Mouse (Mus musculus) left cerebral cortex, adult 2 months (tissue): ENCODE data around the gene Celf5. TPM values are rescaled to one million over a fixed set of nuclear protein-coding genes. Genes with fewer than 3 reads are reported as not detected.

Experiments used
- DNase-seq, 2 experiments: peaks; one replicate each; pipeline ENCODE4 v3.0.0; 2021 to 2022; ENCODE audit warnings: low spot score in 2 of 2, mixed read lengths in 1 of 2; ENCODE audit errors: extremely low spot score in 1 of 2
- H3K27ac ChIP-seq: fragments of 200-600 bp; 2 replicates; pipeline ENCODE4 v1.8.1; 2022
- H3K4me3 ChIP-seq: fragments of 200-600 bp; 2 replicates; pipeline ENCODE4 v1.8.1; 2022
- CTCF ChIP-seq: fragments of 200-600 bp; IDR thresholded peaks from 2 replicates; pipeline ENCODE4 v1.8.1; 2022; ENCODE audit warnings: antibody characterized with exemption, mild to moderate bottlenecking, moderate library complexity
- intact Hi-C: fragments of 180-260 bp; cut with DNase I; formaldehyde crosslinking; loops from one replicate; pipeline ENCODE4 v1.15.1; 2025
- long read RNA-seq, 2 experiments: library from polyadenylated mRNA; stranded (forward); transcript quantifications; one replicate each; pipeline ENCODE4 v2.0.0; 2021; ENCODE audit warnings: borderline mapping rate in 2 of 2
- total RNA-seq, 2 experiments: library from RNA; stranded (reverse); gene quantifications; 2 replicates each; pipeline ENCODE4 v1.2.3; 2021

Celf5 gene
- 100 to 1,000 TPM; 284 to 288 TPM for total RNA-seq
- long read RNA-seq, experiment 1, partial matches to known transcripts: 0 of 15 reads
- long read RNA-seq, experiment 1, other reads (novel, unspliced or antisense): 15 of 15 reads
- long read RNA-seq, experiment 2, partial matches to known transcripts: 1 of 9 reads
- long read RNA-seq, experiment 2, other reads (novel, unspliced or antisense): 8 of 9 reads

GRCm38 (mm10) chr10:81482533-81482889, at the start of gene Celf5:
TSS of gene Celf5 (minus strand) at chr10:81482709.
- intact Hi-C loops: no loop called here
- Histone ChIP-seq H3K4me3 (peak within 1 kb of the TSS; percentile 82), H3K27ac (peak within 1 kb of the TSS; percentile 98)
- DNase-seq: peak; percentile 78 to 86
- peak; percentile 86 for TF ChIP-seq CTCF

- TF ChIP-seq CTCF: peak; percentile 99
- peak; percentile 72 to 73 for DNase-seq
- H3K4me3 ChIP-seq: no peak overlapping the region
- intact Hi-C loops: loop anchor here (1.0 kb wide), 1 partner anchor 24 kb away; no protein-coding TSS in a partner anchor
- H3K27ac ChIP-seq: no peak overlapping the region
These were observed 44.3 kb upstream of the Celf5 start for GRCm38 (mm10) chr10:81526779-81527178.

- no peak for TF ChIP-seq CTCF
These were observed 42.6 kb upstream of the Celf5 start for GRCm38 (mm10) chr10:81525017-81525694.

GRCm38 (mm10) chr10:81524051-81524605, 41.6 kb upstream of the Celf5 start, which contains the start of gene Gna15:
TSS of gene Gna15 (minus strand) at chr10:81524225.
- TF ChIP-seq CTCF: no peak; the same call in 1 of the 2 replicates
- DNase-seq: no peak
- intact Hi-C loops: no loop called here
- H3K4me3 ChIP-seq: peak within 1 kb of the TSS; percentile 24
- H3K27ac ChIP-seq: peak within 1 kb of the TSS; percentile 55; the same call in 1 of the 2 replicates

More at GRCm38 (mm10) chr10:81525017-81525694, 42.6 kb upstream of the Celf5 start:
- Histone ChIP-seq H3K4me3 (no peak overlapping the region), H3K27ac (0 out of 2 replicates have a peak overlapping the region, but pooled peaks have one; percentile 2)
- DNase-seq: no peak
- intact Hi-C loops: no loop called here

GRCm38 (mm10) chr10:81523570-81523969, 41.1 kb upstream of the Celf5 start:
- H3K4me3 ChIP-seq: peak overlapping the region; percentile 24
- H3K27ac ChIP-seq: peak overlapping the region; percentile 55; the same call in 1 of the 2 replicates
- intact Hi-C loops: no loop called here
- DNase-seq: no peak
- TF ChIP-seq CTCF: no peak

GRCm38 (mm10) chr10:81523142-81523541, 40.6 kb upstream of the Celf5 start:
- no peak overlapping the region for H3K4me3 ChIP-seq
- intact Hi-C loops: no loop called here
- DNase-seq: no peak
- TF ChIP-seq CTCF: no peak
- no peak overlapping the region for H3K27ac ChIP-seq

GRCm38 (mm10) chr10:81519978-81520365, 37.5 kb upstream of the Celf5 start:
- TF ChIP-seq CTCF: no peak
- intact Hi-C loops: loop anchor here (2.0 kb wide), 1 partner anchor 13 kb away; no protein-coding TSS in a partner anchor
- DNase-seq: no peak
- Histone ChIP-seq H3K4me3 (no peak overlapping the region), H3K27ac (no peak overlapping the region)

GRCm38 (mm10) chr10:81519227-81519977, 36.9 kb upstream of the Celf5 start:
- Histone ChIP-seq H3K27ac (no peak overlapping the region; the same call in 1 of the 2 replicates), H3K4me3 (no peak overlapping the region)
- intact Hi-C loops: no loop called here
- no peak for DNase-seq
- no peak for TF ChIP-seq CTCF

- intact Hi-C loops: no loop called here
- Histone ChIP-seq H3K27ac (no peak overlapping the region), H3K4me3 (no peak overlapping the region)
- TF ChIP-seq CTCF: peak; percentile 81
- peak in 1 of 2 experiments; percentile 58 for DNase-seq
These were observed 36.0 kb upstream of the Celf5 start for GRCm38 (mm10) chr10:81518546-81518945.

GRCm38 (mm10) chr10:81517227-81517626, 34.7 kb upstream of the Celf5 start:
- no peak overlapping the region for H3K4me3 ChIP-seq
- no peak overlapping the region for H3K27ac ChIP-seq
- TF ChIP-seq CTCF: no peak
- DNase-seq: no peak
- intact Hi-C loops: no loop called here

- DNase-seq: no peak
- Histone ChIP-seq H3K4me3 (no peak overlapping the region), H3K27ac (no peak overlapping the region)
- intact Hi-C loops: no loop called here
- no peak; the same call in 1 of the 2 replicates for TF ChIP-seq CTCF
These were observed 31.3 kb upstream of the Celf5 start for GRCm38 (mm10) chr10:81513798-81514197.
